Mouse (Mus musculus) G1E (cell line): ENCODE measurements around the gene Nckap1. TPM values are rescaled to one million over a fixed set of nuclear protein-coding genes. Genes with fewer than 3 reads are reported as not detected.

Source experiments
- ATAC-seq: 2 replicates; pipeline ENCODE4 v1.8.0; 2016; ENCODE audit warnings: mild to moderate bottlenecking; ENCODE audit not compliant: insufficient number of reproducible peaks, poor library complexity, low FRiP score, severe bottlenecking; ENCODE audit errors: extremely low read depth
- DNase-seq: peaks from one replicate; pipeline ENCODE4 v3.0.0; 2012; ENCODE audit warnings: low spot score
- H3K27me3 ChIP-seq: 2 replicates; pipeline ENCODE4 v1.6.1; 2012; ENCODE audit warnings: mild to moderate bottlenecking, low read length, inconsistent platforms; ENCODE audit not compliant: insufficient read depth
- H3K36me3 ChIP-seq: replicated peaks from 2 replicates; pipeline ENCODE3; 2012; ENCODE audit warnings: mild to moderate bottlenecking, inconsistent platforms
- H3K4me1 ChIP-seq: 2 replicates; pipeline ENCODE4 v1.6.1; 2012; ENCODE audit warnings: low read depth, low read length, inconsistent platforms, mixed read lengths; ENCODE audit not compliant: insufficient read depth
- H3K4me3 ChIP-seq: 2 replicates; pipeline ENCODE4 v1.5.1; 2012; ENCODE audit warnings: low read depth, mild to moderate bottlenecking, inconsistent platforms, low read length, moderate library complexity, mixed read lengths
- H3K9me3 ChIP-seq: replicated peaks from 2 replicates; pipeline ENCODE4 v1.6.1; 2012; ENCODE audit warnings: inconsistent platforms
- CTCF ChIP-seq: IDR thresholded peaks from 2 replicates; pipeline ENCODE4 v1.5.1; 2012; ENCODE audit warnings: low read depth, low read length, inconsistent platforms, mixed read lengths
- GATA1 ChIP-seq: IDR thresholded peaks from 2 replicates; pipeline ENCODE4 v1.6.1; 2012; ENCODE audit warnings: borderline replicate concordance, low read length, inconsistent platforms, mixed read lengths
- GATA2 ChIP-seq: IDR thresholded peaks from 2 replicates; pipeline ENCODE4 v1.6.1; 2012; ENCODE audit warnings: low read depth, low read length, inconsistent platforms, borderline replicate concordance
- POLR2AphosphoS5 ChIP-seq: IDR thresholded peaks from 2 replicates; pipeline ENCODE4 v1.6.1; 2012; ENCODE audit warnings: low read depth, low read length, inconsistent platforms; ENCODE audit not compliant: insufficient replicate concordance
- TAL1 ChIP-seq: conservative IDR thresholded peaks from 2 replicates; pipeline ENCODE4 v1.6.1; 2012; ENCODE audit warnings: low read depth, low read length, inconsistent platforms, mixed read lengths
- polyA plus RNA-seq: library from polyadenylated mRNA; stranded (reverse); fragments of >175 nt; gene quantifications from 2 replicates; pipeline ENCODE4 v1.2.3, GENCODE M21; 2012
- total RNA-seq, 2 experiments: library from RNA; stranded (forward) in 1 of 2; stranded (reverse) in 1 of 2; fragments of 200-1000 nt in 1 of 2; fragments of >200 nt in 1 of 2; fragmentation: Nextera tagmentation in 1 of 2; gene quantifications; 2 replicates each; pipeline ENCODE4 v1.2.3; 2014 to 2017

Nckap1 gene
- total and polyA plus RNA-seq, 3 experiments, result 4.3 to 62.6 (median 37.2) TPM

DNA sequence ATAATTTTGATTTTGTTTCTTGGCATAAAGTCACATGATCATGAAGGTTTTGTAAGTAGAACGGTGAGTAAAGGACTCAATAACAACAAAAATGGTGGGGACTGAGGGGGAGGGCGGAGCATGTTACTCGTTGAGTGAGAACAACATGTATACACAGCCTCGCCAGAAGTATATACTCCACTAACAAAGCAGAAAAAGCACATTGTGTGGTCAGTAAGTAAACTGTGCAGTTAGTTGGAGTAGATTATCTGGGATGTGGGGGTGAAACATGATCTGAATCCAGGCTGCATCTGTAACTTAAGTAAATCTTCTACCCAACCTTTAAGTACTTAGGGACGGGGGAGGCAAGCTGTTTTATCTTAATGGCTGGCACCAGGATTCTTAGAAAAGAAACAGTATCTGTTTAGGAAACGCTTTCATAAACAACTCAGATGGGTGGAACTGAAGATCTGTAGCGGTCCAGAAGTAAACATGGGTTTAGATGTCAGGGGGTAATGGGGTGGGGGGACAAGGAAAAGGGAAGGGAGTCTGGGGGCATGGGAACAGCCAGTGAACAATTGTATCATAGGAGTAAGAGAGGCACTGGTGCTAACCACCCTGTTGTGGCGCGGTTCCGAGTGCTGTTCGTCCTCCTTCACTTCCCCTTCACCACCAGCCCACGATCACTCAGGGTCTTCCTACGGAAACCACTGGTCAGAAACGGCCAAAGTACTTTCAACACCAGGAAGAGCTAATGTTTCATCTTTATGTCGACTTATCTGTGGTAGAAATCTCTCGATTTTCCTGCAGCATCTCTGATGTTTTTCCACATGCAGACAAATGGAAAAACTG is 115.0 kb downstream of the Nckap1 start:
- ATAC-seq (no peak), DNase-seq (no peak)
- Histone ChIP-seq H3K4me3 (no peak overlapping the region), H3K4me1 (no peaks in the 10 kb centered on the region), H3K9me3 (no peaks in the 10 kb centered on the region), H3K36me3 (no peaks in the 10 kb centered on the region), H3K27me3 (no peaks in the 10 kb centered on the region)
- TF ChIP-seq GATA2 (no peak), TAL1 (no peak), CTCF (no peak), GATA1 (no peak), POLR2AphosphoS5 (no peak)

DNA sequence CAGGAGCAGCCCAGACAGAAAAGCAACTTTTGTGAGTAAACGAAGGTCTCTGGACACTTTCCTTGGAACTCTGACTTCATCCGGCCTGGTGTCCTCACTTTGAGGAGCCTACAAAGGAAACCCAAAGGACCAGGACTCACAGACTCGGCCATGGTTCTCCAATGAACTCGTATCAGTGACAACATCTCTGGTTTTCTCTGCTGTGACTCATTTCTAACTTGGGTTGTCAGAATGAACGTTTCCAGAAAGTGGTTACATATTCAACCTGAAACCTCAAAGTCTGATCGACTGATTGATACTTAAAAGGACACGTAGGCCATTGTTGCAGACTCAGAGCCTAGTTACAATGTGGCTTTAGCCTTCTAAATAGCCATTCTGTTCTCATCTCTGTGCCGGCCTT is 119.4 kb downstream of the Nckap1 start:
- DNase-seq, result no peak
- TF ChIP-seq GATA2 (no peak), POLR2AphosphoS5 (no peak), CTCF (no peak), GATA1 (no peak), TAL1 (no peak)
- ATAC-seq, result no peak
- H3K27me3 ChIP-seq, result no peaks in the 10 kb centered on the region
- H3K4me1 ChIP-seq, result no peaks in the 10 kb centered on the region
- no peaks in the 10 kb centered on the region for H3K36me3 ChIP-seq
- H3K4me3 ChIP-seq, result no peak overlapping the region
- no peaks in the 10 kb centered on the region for H3K9me3 ChIP-seq

Other genes starting within 250 kb of the Nckap1 start
- gene Frzb, start 133.8 kb downstream of the Nckap1 start, total RNA-seq (2014; fragmentation: Nextera tagmentation), result not detected in 2 replicates
- 0.05 and 0.17 TPM in 2 replicates for gene Frzb, start 133.8 kb downstream of the Nckap1 start, total RNA-seq (2017)
- 0.02 TPM in 1 of 2 replicates, not detected in the other for gene Frzb, start 133.8 kb downstream of the Nckap1 start, polyA plus RNA-seq
- 27.0 and 30.1 TPM in 2 replicates for gene Dusp19, start 35.7 kb upstream of the Nckap1 start, total RNA-seq (2014; fragmentation: Nextera tagmentation)
- 19.3 and 21.8 TPM in 2 replicates for gene Dusp19, start 35.7 kb upstream of the Nckap1 start, total RNA-seq (2017)
- 0.46 and 1.1 TPM in 2 replicates for gene Dusp19, start 35.7 kb upstream of the Nckap1 start, polyA plus RNA-seq
- 65.8 and 73.1 TPM in 2 replicates for gene Nup35, start 35.9 kb upstream of the Nckap1 start, total RNA-seq (2014; fragmentation: Nextera tagmentation)
- 85.6 and 87.8 TPM in 2 replicates for gene Nup35, start 35.9 kb upstream of the Nckap1 start, total RNA-seq (2017)
- 1.2 and 2.2 TPM in 2 replicates for gene Nup35, start 35.9 kb upstream of the Nckap1 start, polyA plus RNA-seq